Mouse (Mus musculus): ENCODE results near the gene Kif20b. TPM values are rescaled to one million over a fixed set of nuclear protein-coding genes. Genes with fewer than 3 reads are reported as not detected.

Kif20b gene
- polyA plus RNA-seq (2015; fragmentation: Nextera tagmentation; extraction: Ambion mirVana), result 37.3 and 39.0 TPM in 2 replicates

DNA sequence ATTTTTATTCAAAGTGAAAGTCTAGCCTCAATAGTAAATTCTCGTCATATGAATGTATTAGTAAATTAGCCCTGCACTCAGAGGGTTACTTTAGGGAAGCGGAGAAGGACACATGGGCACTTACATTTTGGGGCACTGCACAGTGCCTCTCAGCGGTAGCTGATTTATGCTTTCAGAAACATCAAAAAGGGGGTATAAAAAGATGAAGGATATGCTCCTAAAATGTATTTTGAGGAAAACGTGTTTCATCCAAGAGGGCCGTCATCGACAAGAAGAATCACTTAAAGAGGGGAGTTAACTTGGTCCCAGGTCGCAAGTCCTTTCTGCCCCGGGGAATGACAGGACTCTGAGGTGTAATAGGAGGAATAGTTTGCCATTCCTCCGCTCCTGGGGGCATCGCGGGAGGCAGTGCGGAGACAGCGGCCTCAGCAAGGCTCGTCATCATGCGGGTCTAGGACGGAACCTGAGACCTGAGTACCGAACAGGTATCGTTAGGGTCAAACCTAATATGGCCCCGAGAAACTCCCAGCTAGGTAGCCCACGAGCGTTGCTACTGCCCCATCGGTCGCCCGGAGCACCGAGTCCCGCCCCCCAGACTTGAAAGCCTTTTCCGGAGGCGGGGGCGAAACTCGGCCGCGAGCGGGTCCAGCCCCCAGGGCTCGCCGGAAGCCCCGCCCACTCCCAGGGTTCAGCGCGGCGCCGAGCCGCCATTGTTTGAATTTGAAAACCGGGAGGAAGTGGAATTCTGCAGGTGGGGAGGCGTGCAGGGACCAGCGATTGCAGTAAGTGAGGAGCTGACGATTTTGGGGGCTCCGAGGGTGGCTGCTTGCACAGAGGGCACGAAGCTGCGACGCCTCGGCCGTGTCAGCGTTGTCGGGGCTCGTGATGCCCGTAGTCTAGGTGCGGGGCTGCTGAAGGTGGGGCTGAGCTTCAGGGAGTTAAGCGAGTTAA is at the start of gene Kif20b:
Gene Kif20b (plus strand): TSS at position 710 of the 951 bp plus-strand sequence.
- peak within 1 kb of the TSS; percentile 79 for H3K4me3 ChIP-seq
- H3K9ac ChIP-seq, result peak within 1 kb of the TSS; percentile 68
- no peaks in the 10 kb centered on the region for H3K9me3 ChIP-seq (replicated peaks)
- H3K27ac ChIP-seq, result peak within 1 kb of the TSS; percentile 87
- H3K4me2 ChIP-seq, result peak within 1 kb of the TSS; percentile 74
- no peaks in the 10 kb centered on the region for H3K27me3 ChIP-seq
- under 1% methylated on average over 57 of the region's 57 CpGs for WGBS
- H3K4me1 ChIP-seq (replicated peaks), result peaks cover 4% of the 10 kb centered on the region; the same call in 1 of the 2 replicates
- peaks cover 15% of the 10 kb centered on the region; the same call in 1 of the 2 replicates for H3K36me3 ChIP-seq
- ATAC-seq (replicated peaks; ENCODE audit: insufficient number of reproducible peaks, insufficient read depth, low FRiP score, low read depth), result peak; percentile 97

DNA sequence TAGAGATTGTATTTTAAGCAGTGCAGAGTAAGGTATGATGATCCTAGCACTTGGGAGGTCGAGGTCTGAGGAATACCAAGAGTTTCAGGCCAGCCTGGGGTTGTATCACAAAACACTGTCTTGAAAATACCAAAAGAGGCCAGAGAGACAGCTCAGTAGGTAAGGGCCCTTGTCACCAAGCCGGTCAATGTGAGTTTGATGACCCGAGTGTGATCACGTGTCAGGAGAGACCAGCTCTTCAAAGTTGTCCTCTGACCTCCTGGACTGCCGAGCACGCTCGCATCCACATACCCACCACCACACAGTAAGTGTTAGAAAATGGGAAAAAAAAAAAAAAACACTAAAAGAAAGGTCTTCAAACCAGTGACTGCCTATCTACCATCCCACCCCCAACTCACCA is 45.5 kb upstream of the Kif20b start:
- peak overlapping the region; percentile 90 for H3K4me3 ChIP-seq
- no peaks in the 10 kb centered on the region for H3K27me3 ChIP-seq
- H3K36me3 ChIP-seq, result no peaks in the 10 kb centered on the region
- no peak for ATAC-seq (replicated peaks; ENCODE audit: insufficient number of reproducible peaks, insufficient read depth, low FRiP score, low read depth)
- H3K9ac ChIP-seq, result no peak overlapping the region
- H3K27ac ChIP-seq, result no peak overlapping the region
- peak overlapping the region; percentile 64 for H3K4me2 ChIP-seq
- no peaks in the 10 kb centered on the region for H3K9me3 ChIP-seq (replicated peaks)
- 65% methylated on average over 7 of the region's 7 CpGs for whole genome bisulfite sequencing
- peaks cover 21% of the 10 kb centered on the region for H3K4me1 ChIP-seq (replicated peaks)

DNA sequence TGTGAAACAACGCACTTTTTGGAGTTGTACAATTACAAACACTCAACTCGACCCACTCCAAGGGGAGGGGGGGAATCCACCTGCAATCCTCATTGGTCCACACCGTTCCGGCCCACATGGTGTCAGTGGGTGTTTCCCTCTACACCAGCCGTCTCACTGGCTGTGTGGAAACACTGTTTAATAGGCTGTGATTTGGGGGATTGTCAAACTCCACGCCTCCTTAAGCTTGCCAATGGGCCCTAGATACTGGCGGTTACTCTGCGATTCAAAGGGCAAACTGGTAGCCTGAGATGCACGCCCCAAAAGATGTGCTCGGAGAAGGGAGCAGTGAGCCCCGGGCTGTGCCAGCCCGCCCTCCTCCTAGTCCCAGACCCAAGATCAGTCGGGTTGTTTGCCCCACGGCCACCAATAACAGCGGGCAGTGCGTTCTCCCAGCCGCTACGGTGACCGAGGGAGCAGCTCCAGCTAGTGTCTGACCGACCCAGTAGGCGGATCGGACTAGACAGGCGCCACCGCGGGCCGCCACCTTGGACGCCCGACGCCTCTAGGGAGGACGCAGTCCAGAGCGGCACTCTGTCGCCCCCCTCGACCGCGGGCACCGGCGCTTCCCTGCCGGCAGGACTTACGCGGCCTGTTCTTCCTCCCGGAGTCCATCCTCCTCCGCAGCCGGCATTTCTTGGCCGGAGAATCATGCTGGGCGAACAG is 44.1 kb upstream of the Kif20b start:
- H3K9ac ChIP-seq, result peak overlapping the region; percentile 99
- H3K9me3 ChIP-seq (replicated peaks), result no peaks in the 10 kb centered on the region
- peaks cover 21% of the 10 kb centered on the region for H3K4me1 ChIP-seq (replicated peaks)
- peak overlapping the region; percentile 90 for H3K4me3 ChIP-seq
- WGBS, result 0% methylated on average over 45 of the region's 45 CpGs
- peak overlapping the region; percentile 64 for H3K4me2 ChIP-seq
- H3K27ac ChIP-seq, result peak overlapping the region; percentile 99
- no peaks in the 10 kb centered on the region for H3K27me3 ChIP-seq
- H3K36me3 ChIP-seq, result no peaks in the 10 kb centered on the region
- ATAC-seq (replicated peaks; ENCODE audit: insufficient number of reproducible peaks, insufficient read depth, low FRiP score, low read depth), result peak; percentile 94

DNA sequence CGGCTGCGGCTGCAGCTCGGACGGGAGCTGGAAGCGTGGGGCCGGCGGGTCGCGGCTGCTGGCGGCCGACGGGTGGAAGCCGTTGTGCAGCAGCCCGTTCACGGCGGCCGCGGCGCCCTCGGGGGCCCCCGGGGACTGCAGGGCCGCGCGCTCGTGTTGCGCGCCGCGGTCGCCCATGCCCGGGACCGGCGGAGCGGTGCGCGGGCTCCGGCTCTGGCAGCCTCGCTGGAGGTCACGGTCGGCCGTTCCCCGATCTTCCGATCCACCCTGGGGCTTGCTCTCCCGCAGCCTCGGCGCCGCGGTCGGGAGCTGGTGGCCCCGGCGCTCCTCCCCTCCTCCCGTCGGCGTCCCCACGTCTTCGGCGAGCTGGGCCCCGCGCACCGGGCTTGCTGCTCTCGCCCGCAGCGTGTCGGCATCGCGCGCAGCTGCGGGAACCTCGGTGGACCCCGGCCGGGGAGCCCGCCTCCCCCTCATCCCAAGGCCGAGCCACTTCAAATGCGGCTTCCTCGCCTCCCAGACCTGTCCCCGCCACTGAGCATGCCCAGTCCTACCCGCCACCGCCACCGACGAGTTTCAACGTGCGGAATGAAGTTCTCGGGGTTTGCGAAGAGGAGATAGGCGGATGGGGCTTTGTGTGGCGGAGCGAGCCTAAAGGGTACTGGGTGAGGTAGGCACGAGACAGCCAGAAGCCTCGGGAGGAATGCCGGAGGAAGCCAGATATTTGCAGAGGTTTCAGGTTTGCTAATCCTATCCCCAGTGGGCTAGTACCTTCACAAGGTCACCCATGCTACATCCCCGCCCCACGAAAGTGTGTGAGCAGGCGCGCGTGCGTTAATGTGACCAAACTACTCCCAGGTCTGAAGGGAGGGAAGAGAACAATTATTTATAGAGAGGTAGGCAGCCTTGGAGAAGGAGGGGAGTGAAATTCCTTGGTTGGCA is 43.3 kb upstream of the Kif20b start, which contains the start of gene Pank1:
Gene Pank1 (minus strand): TSS at position 853 of the 939 bp plus-strand sequence.
- Histone ChIP-seq H3K4me3 (peak within 1 kb of the TSS; percentile 90), H3K9ac (peak within 1 kb of the TSS; percentile 99), H3K4me1 (replicated peaks) (peaks cover 21% of the 10 kb centered on the region), H3K4me2 (peak within 1 kb of the TSS; percentile 64), H3K9me3 (replicated peaks) (no peaks in the 10 kb centered on the region), H3K27ac (peak within 1 kb of the TSS; percentile 99), H3K36me3 (no peaks in the 10 kb centered on the region), H3K27me3 (no peaks in the 10 kb centered on the region)
- WGBS, result under 1% methylated on average over 82 of the region's 96 CpGs
- ATAC-seq (replicated peaks; ENCODE audit: insufficient number of reproducible peaks, insufficient read depth, low FRiP score, low read depth), result peak; percentile 53

DNA sequence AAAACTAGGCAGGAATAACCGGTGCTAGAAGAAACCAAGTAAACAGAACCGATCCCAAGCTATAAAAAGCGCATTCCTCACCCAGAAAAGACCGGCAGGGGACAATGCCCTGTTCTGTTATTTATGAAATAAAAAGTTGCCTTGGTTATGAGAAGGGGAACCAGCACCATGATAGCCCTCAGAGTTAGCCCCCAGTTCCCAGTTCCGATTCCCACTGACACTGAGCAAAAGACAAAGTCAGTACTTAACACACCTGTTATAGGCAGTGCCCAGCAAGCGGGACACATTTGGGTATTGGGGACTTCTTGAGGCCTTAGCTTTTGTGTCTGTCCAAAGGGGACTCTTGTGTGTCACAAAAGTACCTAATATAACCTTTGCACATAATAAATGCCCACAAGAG is 42.5 kb upstream of the Kif20b start:
- WGBS, result 17% methylated on average over 6 of the region's 6 CpGs
- Histone ChIP-seq H3K4me2 (peak overlapping the region; percentile 64), H3K4me3 (peak overlapping the region; percentile 90), H3K27me3 (no peaks in the 10 kb centered on the region), H3K27ac (peak overlapping the region; percentile 99), H3K9me3 (replicated peaks) (no peaks in the 10 kb centered on the region), H3K4me1 (replicated peaks) (peaks cover 21% of the 10 kb centered on the region), H3K9ac (peak overlapping the region; percentile 99), H3K36me3 (no peaks in the 10 kb centered on the region)
- ATAC-seq (replicated peaks; ENCODE audit: insufficient number of reproducible peaks, insufficient read depth, low FRiP score, low read depth), result no peak

DNA sequence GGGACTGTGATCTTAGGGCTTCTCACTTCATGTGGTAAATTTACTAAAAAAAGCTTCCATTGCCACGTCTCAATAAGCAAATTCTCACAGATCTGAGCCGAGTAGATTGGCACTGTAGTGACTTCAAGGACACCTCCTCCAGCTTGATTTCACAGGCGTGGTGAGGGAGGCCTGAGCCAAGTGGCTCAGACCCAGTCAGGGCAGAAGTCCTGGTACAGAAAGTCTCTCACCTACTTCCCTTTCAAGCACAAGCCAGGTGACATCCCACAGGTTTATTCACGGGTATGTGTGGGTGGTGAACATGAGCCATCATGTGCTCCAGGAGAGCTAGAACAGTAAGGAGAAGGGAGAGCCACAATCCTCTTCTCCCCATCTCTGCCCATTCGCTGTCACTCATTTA is 41.0 kb upstream of the Kif20b start:
- Histone ChIP-seq H3K9ac (no peak overlapping the region), H3K9me3 (replicated peaks) (no peaks in the 10 kb centered on the region), H3K27ac (no peak overlapping the region), H3K4me1 (replicated peaks) (peaks cover 17% of the 10 kb centered on the region), H3K27me3 (no peaks in the 10 kb centered on the region), H3K4me2 (no peak overlapping the region), H3K36me3 (no peaks in the 10 kb centered on the region), H3K4me3 (no peak overlapping the region)
- WGBS, result 66% methylated on average over 5 of the region's 5 CpGs
- ATAC-seq (replicated peaks; ENCODE audit: insufficient number of reproducible peaks, insufficient read depth, low FRiP score, low read depth), result no peak

DNA sequence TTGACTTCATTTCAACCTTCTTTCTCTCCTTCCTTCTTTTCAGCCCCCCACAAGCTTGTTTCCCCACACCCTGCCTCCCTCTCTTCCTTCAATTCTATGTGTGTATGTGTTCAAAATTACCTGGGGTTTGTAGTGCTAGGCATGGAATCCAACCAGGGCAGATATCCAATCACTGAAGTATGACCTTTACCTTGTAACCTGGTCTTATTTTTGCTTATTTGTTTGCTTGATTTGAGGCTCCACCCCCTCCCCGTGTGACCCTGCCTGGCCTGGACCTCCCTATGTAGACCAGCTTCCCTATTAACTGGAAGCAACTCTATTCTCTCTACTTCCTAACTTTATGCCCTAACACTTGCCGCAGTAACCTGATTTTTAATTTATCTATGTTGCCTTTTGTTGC is 39.7 kb upstream of the Kif20b start:
- no peak overlapping the region for H3K4me2 ChIP-seq
- no peaks in the 10 kb centered on the region for H3K27me3 ChIP-seq
- no peak for ATAC-seq (replicated peaks; ENCODE audit: insufficient number of reproducible peaks, insufficient read depth, low FRiP score, low read depth)
- H3K9me3 ChIP-seq (replicated peaks), result no peaks in the 10 kb centered on the region
- no peaks in the 10 kb centered on the region for H3K36me3 ChIP-seq
- H3K27ac ChIP-seq, result no peak overlapping the region
- no peak overlapping the region for H3K4me3 ChIP-seq
- 73% methylated on average over 2 of the region's 2 CpGs for WGBS
- H3K4me1 ChIP-seq (replicated peaks), result peaks cover 10% of the 10 kb centered on the region
- H3K9ac ChIP-seq, result no peak overlapping the region

DNA sequence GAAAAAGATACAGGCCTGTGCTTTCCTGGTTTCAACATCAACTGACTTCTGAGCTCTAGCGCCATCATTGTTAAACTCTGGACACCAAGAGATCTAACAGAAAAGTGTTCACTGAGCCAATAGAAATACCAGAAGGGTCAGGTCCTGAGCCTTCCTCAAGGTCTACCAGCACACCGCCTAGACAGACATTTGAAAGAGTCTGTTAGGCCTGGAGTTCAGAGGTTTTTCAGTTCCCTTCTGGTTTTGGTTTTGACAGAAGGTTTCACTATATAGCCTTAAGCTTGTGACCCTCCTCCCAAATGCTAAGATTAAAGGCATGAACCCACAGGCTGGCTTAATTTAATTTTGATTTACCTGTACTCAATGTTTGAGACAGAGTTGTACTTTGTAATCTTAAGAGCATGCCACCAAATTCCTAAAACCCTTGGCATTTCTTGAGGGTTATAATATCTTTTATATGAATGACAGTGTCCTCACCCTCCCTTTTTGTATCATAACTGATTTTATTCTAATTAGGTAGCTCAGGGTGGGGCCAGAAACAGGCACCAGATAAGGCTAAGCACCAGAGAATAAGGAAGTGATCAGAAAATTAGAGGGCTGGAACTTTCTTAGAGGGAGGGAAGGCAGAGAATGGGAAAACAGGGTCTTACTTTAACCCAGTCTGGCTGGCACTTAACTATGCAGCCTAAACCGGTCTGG is 38.5 kb upstream of the Kif20b start:
- H3K4me1 ChIP-seq (replicated peaks), result peaks cover 10% of the 10 kb centered on the region
- no peak for ATAC-seq (replicated peaks; ENCODE audit: insufficient number of reproducible peaks, insufficient read depth, low FRiP score, low read depth)
- H3K27ac ChIP-seq, result no peak overlapping the region
- no peak overlapping the region for H3K4me3 ChIP-seq
- no peaks in the 10 kb centered on the region for H3K36me3 ChIP-seq
- H3K27me3 ChIP-seq, result no peaks in the 10 kb centered on the region
- H3K9me3 ChIP-seq (replicated peaks), result no peaks in the 10 kb centered on the region
- H3K4me2 ChIP-seq, result no peak overlapping the region
- H3K9ac ChIP-seq, result no peak overlapping the region
- WGBS, result 68% methylated on average over 3 of the region's 3 CpGs

DNA sequence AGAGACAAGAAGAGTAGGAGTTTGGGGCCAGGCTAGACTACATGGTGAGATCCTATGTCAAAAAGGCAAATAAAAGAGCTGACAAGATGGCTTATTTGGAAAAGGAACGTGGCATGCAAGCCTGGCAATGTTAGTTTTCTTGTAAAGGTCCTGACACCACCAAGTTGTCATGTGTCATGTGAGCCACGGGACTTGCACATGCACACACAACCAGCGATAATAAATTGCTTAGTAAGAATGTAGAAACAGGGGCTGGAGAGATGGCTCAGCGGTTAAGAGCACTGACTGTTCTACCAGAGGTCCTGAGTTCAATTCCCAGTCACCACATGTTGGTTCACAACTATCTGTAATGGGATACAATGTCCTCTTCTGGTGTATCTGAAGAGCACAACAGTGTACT is 35.8 kb upstream of the Kif20b start:
- H3K4me1 ChIP-seq (replicated peaks), result no peaks in the 10 kb centered on the region
- no peak overlapping the region for H3K4me2 ChIP-seq
- H3K27ac ChIP-seq, result no peak overlapping the region
- no peaks in the 10 kb centered on the region for H3K27me3 ChIP-seq
- no peak overlapping the region for H3K9ac ChIP-seq
- H3K36me3 ChIP-seq, result no peaks in the 10 kb centered on the region
- no peaks in the 10 kb centered on the region for H3K9me3 ChIP-seq (replicated peaks)
- H3K4me3 ChIP-seq, result no peak overlapping the region
- WGBS, result 80% methylated on average over 4 of the region's 4 CpGs
- no peak for ATAC-seq (replicated peaks; ENCODE audit: insufficient number of reproducible peaks, insufficient read depth, low FRiP score, low read depth)

DNA sequence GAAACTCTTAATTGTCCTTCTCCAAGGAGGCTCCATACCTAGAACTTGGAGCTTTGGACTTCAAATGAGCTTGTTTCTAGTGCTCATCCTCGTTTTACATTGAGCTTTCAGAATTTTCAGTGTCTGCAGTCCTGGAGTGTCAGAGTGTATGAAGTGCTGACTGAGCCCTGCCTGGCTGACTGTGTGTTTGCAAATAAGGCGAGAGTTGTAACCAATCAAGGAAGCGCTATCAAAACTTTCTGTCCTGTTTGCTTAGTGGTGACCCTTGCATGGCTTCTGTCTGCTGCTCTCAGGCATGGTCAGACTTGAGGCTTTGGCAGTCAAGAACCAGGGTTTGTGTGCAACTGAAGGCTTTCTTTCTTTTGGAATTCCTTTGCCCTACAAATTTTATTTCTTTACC is 31.2 kb upstream of the Kif20b start:
- H3K27ac ChIP-seq, result no peak overlapping the region

More for the DNA sequence above, 31.2 kb upstream of the Kif20b start:
- H3K4me2 ChIP-seq, result no peak overlapping the region
- WGBS, result 57% methylated on average over 3 of the region's 3 CpGs
- no peaks in the 10 kb centered on the region for H3K36me3 ChIP-seq
- H3K4me1 ChIP-seq (replicated peaks), result no peaks in the 10 kb centered on the region
- no peak overlapping the region for H3K9ac ChIP-seq
- no peaks in the 10 kb centered on the region for H3K9me3 ChIP-seq (replicated peaks)
- H3K4me3 ChIP-seq, result no peak overlapping the region
- ATAC-seq (replicated peaks; ENCODE audit: insufficient number of reproducible peaks, insufficient read depth, low FRiP score, low read depth), result no peak
- H3K27me3 ChIP-seq, result no peaks in the 10 kb centered on the region
